ENCODE assay signal across 8 mouse cellular contexts in genomic region chr19:20344511-20345316, GRCm38 (mm10). TPM values are rescaled to one million over a fixed set of nuclear protein-coding genes. Genes with fewer than 3 reads are reported as not detected.
A peak's percentile ranks its signal among the peaks of the same experiment; 100 is the strongest.
DNase-seq lines count a peak whose midpoint lies in the region; ATAC-seq and TF ChIP-seq lines count a peak whose summit lies in the region.

No protein-coding gene starts in this region.

- H3K27ac ChIP-seq in heart, adult 2 months, result no peak overlapping the region
- no peak overlapping the region for H3K27ac ChIP-seq in heart, embryonic 10.5 days
- H3K27ac ChIP-seq in embryonic facial prominence, embryonic 10.5 days (replicated peaks), result no peak overlapping the region
- H3K27ac ChIP-seq in hindbrain, embryonic 14.5 days, result peak overlapping the region; percentile 51
- H3K27ac ChIP-seq in midbrain, embryonic 13.5 days, result peak overlapping the region; percentile 70
- no peak overlapping the region for H3K27ac ChIP-seq in stomach, postnatal 0 days (replicated peaks)

- TF ChIP-seq POLR2A in heart, adult 2 months (IDR thresholded peaks at IDR 0.05; ENCODE audit: insufficient read depth, low read depth, low read length), result no peak

- intact Hi-C loops in heart, adult 2 months (cut with DNase I), result loop anchor here (5.0 kb wide), 1 partner anchor 1367 kb away; no protein-coding TSS in a partner anchor

- H3K9ac ChIP-seq in heart, adult 2 months (ENCODE audit: low read depth, low read length), result no peak overlapping the region
- peak overlapping the region; percentile 24; the same call in 1 of the 2 replicates for H3K9ac ChIP-seq in hindbrain, embryonic 14.5 days
- H3K9ac ChIP-seq in midbrain, embryonic 13.5 days (replicated peaks), result peak overlapping the region; percentile 34; the same call in 1 of the 2 replicates
- no peak overlapping the region for H3K9ac ChIP-seq in stomach, postnatal 0 days (ENCODE audit: low read length)

- TF ChIP-seq EP300 in heart, adult 2 months (IDR thresholded peaks at IDR 0.05; ENCODE audit: insufficient read depth, low read depth, low read length), result no peak
- no peak for TF ChIP-seq EP300 in stomach, postnatal 0 days (optimal IDR thresholded peaks at IDR 0.05)

- ATAC-seq in hindbrain, embryonic 14.5 days (ENCODE audit: low FRiP score), result peak; percentile 78; the same call in 1 of the 2 replicates
- peak; percentile 85 for ATAC-seq in midbrain, embryonic 13.5 days
- ATAC-seq in stomach, postnatal 0 days (ENCODE audit: low FRiP score, low TSS enrichment), result no peak

- no peak for DNase-seq in heart, adult 2 months
- DNase-seq in heart, embryonic 10.5 days (ENCODE audit: low spot score), result no peak
- peak; percentile 72 for DNase-seq in ZHBTc4 (ENCODE audit: low read depth, low spot score)
- peak; percentile 57 for DNase-seq in embryonic facial prominence, embryonic 10.5 days (ENCODE audit: low spot score)
- DNase-seq in hindbrain, embryonic 14.5 days (ENCODE audit: low spot score), result peak; percentile 90
- DNase-seq in left cerebral cortex, adult 18-20 months (ENCODE audit: low spot score in 2 of 2), result peak; percentile 62 to 70
- DNase-seq in stomach, postnatal 0 days (ENCODE audit: low spot score), result peak; percentile 36

- 44% methylated on average over 11 of the region's 11 CpGs for WGBS in heart, adult 2 months
- 55% methylated on average over 11 of the region's 11 CpGs for WGBS in heart, embryonic 10.5 days
- WGBS in embryonic facial prominence, embryonic 10.5 days, result 55% methylated on average over 11 of the region's 11 CpGs
- 39% methylated on average over 11 of the region's 11 CpGs for WGBS in hindbrain, embryonic 14.5 days
- WGBS in midbrain, embryonic 13.5 days, result 30% methylated on average over 11 of the region's 11 CpGs
- WGBS in stomach, postnatal 0 days, result 37% methylated on average over 11 of the region's 11 CpGs

- peak overlapping the region; percentile 22; the same call in 1 of the 2 replicates for H3K4me2 ChIP-seq in hindbrain, embryonic 14.5 days (replicated peaks)
- peak overlapping the region; percentile 19 for H3K4me2 ChIP-seq in midbrain, embryonic 13.5 days (replicated peaks)
- H3K4me2 ChIP-seq in stomach, postnatal 0 days (replicated peaks; ENCODE audit: low read depth), result no peak overlapping the region

- H3K36me3 ChIP-seq in heart, adult 2 months (ENCODE audit: control insufficient read depth, insufficient read depth, low read length), result no peaks in the 10 kb centered on the region
- H3K36me3 ChIP-seq in heart, embryonic 10.5 days, result no peaks in the 10 kb centered on the region
- no peaks in the 10 kb centered on the region for H3K36me3 ChIP-seq in embryonic facial prominence, embryonic 10.5 days (replicated peaks)
- no peaks in the 10 kb centered on the region for H3K36me3 ChIP-seq in hindbrain, embryonic 14.5 days (replicated peaks; ENCODE audit: control insufficient read depth, insufficient read depth)
- H3K36me3 ChIP-seq in midbrain, embryonic 13.5 days, result no peaks in the 10 kb centered on the region
- no peaks in the 10 kb centered on the region for H3K36me3 ChIP-seq in stomach, postnatal 0 days (ENCODE audit: control insufficient read depth, insufficient read depth, low read length)

- no peaks in the 10 kb centered on the region for H3K9me3 ChIP-seq in heart, embryonic 10.5 days
- H3K9me3 ChIP-seq in embryonic facial prominence, embryonic 10.5 days, result no peaks in the 10 kb centered on the region
- H3K9me3 ChIP-seq in hindbrain, embryonic 14.5 days (ENCODE audit: control insufficient read depth, low read length), result peaks cover 5% of the 10 kb centered on the region; the same call in 1 of the 2 replicates
- H3K9me3 ChIP-seq in midbrain, embryonic 13.5 days, result no peaks in the 10 kb centered on the region
- no peaks in the 10 kb centered on the region for H3K9me3 ChIP-seq in stomach, postnatal 0 days (ENCODE audit: control insufficient read depth, low read length)

- H3K4me3 ChIP-seq in heart, adult 2 months, result no peak overlapping the region
- no peak overlapping the region for H3K4me3 ChIP-seq in heart, embryonic 10.5 days
- no peak overlapping the region for H3K4me3 ChIP-seq in embryonic facial prominence, embryonic 10.5 days
- no peak overlapping the region for H3K4me3 ChIP-seq in hindbrain, embryonic 14.5 days (replicated peaks; ENCODE audit: low read length)
- 0 out of 2 replicates have a peak overlapping the region, but pooled peaks have one; percentile 6 for H3K4me3 ChIP-seq in midbrain, embryonic 13.5 days (replicated peaks)
- no peak overlapping the region for H3K4me3 ChIP-seq in stomach, postnatal 0 days (ENCODE audit: low read depth, low read length)

- peak; percentile 68 for TF ChIP-seq CTCF in heart, adult 2 months (IDR thresholded peaks at IDR 0.05)
- peak; percentile 89 for TF ChIP-seq CTCF in stomach, postnatal 0 days (IDR thresholded peaks at IDR 0.05; ENCODE audit: low read depth)

- no peaks in the 10 kb centered on the region for H3K27me3 ChIP-seq in heart, adult 2 months (ENCODE audit: control insufficient read depth, insufficient read depth, low read length)
- no peaks in the 10 kb centered on the region for H3K27me3 ChIP-seq in heart, embryonic 10.5 days (ENCODE audit: insufficient read depth, poor library complexity, severe bottlenecking)
- no peaks in the 10 kb centered on the region for H3K27me3 ChIP-seq in embryonic facial prominence, embryonic 10.5 days (replicated peaks; ENCODE audit: low read depth, poor library complexity, severe bottlenecking)
- no peaks in the 10 kb centered on the region for H3K27me3 ChIP-seq in hindbrain, embryonic 14.5 days (ENCODE audit: control insufficient read depth, insufficient read depth, low read length)
- H3K27me3 ChIP-seq in midbrain, embryonic 13.5 days, result no peaks in the 10 kb centered on the region
- no peaks in the 10 kb centered on the region for H3K27me3 ChIP-seq in stomach, postnatal 0 days (ENCODE audit: control insufficient read depth, insufficient read depth, low read length)

- H3K79me2 ChIP-seq in heart, adult 2 months (replicated peaks; ENCODE audit: control insufficient read depth, insufficient read depth, low read length), result no peaks in the 10 kb centered on the region

- no peaks in the 10 kb centered on the region for H3K4me1 ChIP-seq in heart, adult 2 months (ENCODE audit: control insufficient read depth, insufficient read depth, low read length)
- H3K4me1 ChIP-seq in heart, embryonic 10.5 days, result no peaks in the 10 kb centered on the region
- H3K4me1 ChIP-seq in embryonic facial prominence, embryonic 10.5 days, result no peaks in the 10 kb centered on the region
- H3K4me1 ChIP-seq in hindbrain, embryonic 14.5 days (replicated peaks; ENCODE audit: control insufficient read depth, insufficient read depth, low read length), result no peaks in the 10 kb centered on the region; the same call in 1 of the 2 replicates
- H3K4me1 ChIP-seq in midbrain, embryonic 13.5 days (replicated peaks), result 0 out of 2 replicates have a peak, but pooled peaks cover 5% of the 10 kb centered on the region
- H3K4me1 ChIP-seq in stomach, postnatal 0 days (replicated peaks; ENCODE audit: control insufficient read depth, insufficient read depth), result no peaks in the 10 kb centered on the region

RNA-seq across cellular contexts. Expression of gene Anxa1, which starts 46.0 kb away (rescaled TPM):
- 10 to 100 TPM; 17.3 to 19.9 TPM for total RNA-seq in heart, adult 2 months (2021)
- polyA plus RNA-seq in heart, adult 2 months (2012; rRNA removed), result 10.4 and 13.6 TPM in 2 replicates
- polyA plus RNA-seq in heart, embryonic 10.5 days (2016; fragmentation: Nextera tagmentation; extraction: Ambion mirVana), result 7.1 and 10.3 TPM in 2 replicates
- 0.92 and 4.3 TPM in 2 replicates for polyA plus RNA-seq in embryonic facial prominence, embryonic 10.5 days (2016; fragmentation: Nextera tagmentation; extraction: Ambion mirVana)
- 9.1 and 9.4 TPM in 2 replicates for polyA plus RNA-seq in hindbrain, embryonic 14.5 days (2014; fragmentation: Nextera tagmentation; extraction: Ambion mirVana)
- total RNA-seq in left cerebral cortex, adult 18-20 months (2021), result 1 to 10 TPM; 2.4 to 2.6 TPM
- 3.0 and 5.6 TPM in 2 replicates for polyA plus RNA-seq in midbrain, embryonic 13.5 days (2015; fragmentation: Nextera tagmentation; extraction: Ambion mirVana)
- polyA plus RNA-seq in stomach, postnatal 0 days (2015; fragmentation: Nextera tagmentation; extraction: Ambion mirVana), result 666 and 760 TPM in 2 replicates

Comparison
In these comparisons a context has a peak if more than half of its experiments do, and no peak if none do; other contexts are left out.
1. DNase-seq: peak in ZHBTc4 (single experiment), embryonic facial prominence, embryonic 10.5 days (single experiment), hindbrain, embryonic 14.5 days (single experiment), left cerebral cortex, adult 18-20 months (2 of 2) and stomach, postnatal 0 days (single experiment); none in heart, adult 2 months (0 of 2) and heart, embryonic 10.5 days (single experiment).
2. H3K27ac ChIP-seq: peak in hindbrain, embryonic 14.5 days (single experiment) and midbrain, embryonic 13.5 days (single experiment); none in heart, adult 2 months (single experiment), heart, embryonic 10.5 days (single experiment), embryonic facial prominence, embryonic 10.5 days (single experiment) and stomach, postnatal 0 days (single experiment).
3. H3K9ac ChIP-seq: peak in hindbrain, embryonic 14.5 days (single experiment) and midbrain, embryonic 13.5 days (single experiment); none in heart, adult 2 months (single experiment) and stomach, postnatal 0 days (single experiment).
4. RNA of gene Anxa1, which starts 46.0 kb away (polyA plus RNA-seq): 666 to 760 TPM in stomach, postnatal 0 days; 10.4 to 13.6 TPM in heart, adult 2 months, 9.1 to 9.4 TPM in hindbrain, embryonic 14.5 days, 7.1 to 10.3 TPM in heart, embryonic 10.5 days, 3.0 to 5.6 TPM in midbrain, embryonic 13.5 days and 0.92 to 4.3 TPM in embryonic facial prominence, embryonic 10.5 days; every median in the first group is over 10 times any median in the second.